Mouse (Mus musculus): ENCODE measurements around the gene Golgb1.

DNA sequence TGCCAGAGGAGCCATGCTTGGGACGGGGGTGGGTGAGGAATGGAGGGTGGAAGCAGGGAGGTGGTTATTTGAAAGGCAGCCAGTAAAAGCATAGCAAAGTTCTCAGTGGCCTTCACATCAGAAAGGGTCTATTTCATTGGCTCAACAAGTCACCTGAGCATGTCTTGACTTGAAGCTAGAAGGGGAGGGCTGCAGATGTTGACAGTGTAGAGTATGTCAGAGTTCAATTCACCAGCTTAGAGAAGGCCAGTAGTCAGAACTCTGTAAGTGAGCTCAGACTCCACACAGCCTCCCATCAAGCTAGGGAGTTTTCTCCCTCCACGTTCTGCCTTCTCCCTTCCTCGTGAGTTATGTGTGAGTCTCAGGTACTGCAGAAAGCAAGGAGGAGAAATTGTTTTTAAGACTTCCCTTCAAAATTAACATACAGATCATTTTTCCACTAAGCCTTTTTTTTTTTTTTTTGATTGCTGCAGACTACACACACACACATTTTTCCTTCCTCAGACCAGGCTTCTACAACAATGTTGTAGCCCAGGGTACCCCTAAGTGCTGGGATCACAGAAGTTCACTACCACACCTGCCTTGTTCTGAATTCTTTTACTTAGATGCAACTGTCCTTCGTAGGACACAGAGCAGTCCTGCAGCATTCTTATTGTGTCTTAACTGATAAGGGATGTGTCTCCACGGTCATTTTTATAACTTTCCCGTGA lies 59.3 kb downstream of the Golgb1 start:
- no peak for TF ChIP-seq CTCF (IDR thresholded peaks at IDR 0.05; ENCODE audit: low read depth, low read length)
- TF ChIP-seq POLR2A (IDR thresholded peaks at IDR 0.05; ENCODE audit: borderline replicate concordance, low read depth, low read length), result no peak
